Mouse (Mus musculus) cerebellum, adult 2 months (tissue): ENCODE measurements around the gene Slc35e3.

Source experiments
- CTCF ChIP-seq: fragments of 200-500 bp; IDR thresholded peaks from 2 replicates; pipeline ENCODE4 v1.5.1; 2011; ENCODE audit warnings: low read depth, mild to moderate bottlenecking, control low read depth, low read length, moderate library complexity, borderline replicate concordance; ENCODE audit not compliant: insufficient read depth
- POLR2A ChIP-seq: fragments of 200-500 bp; IDR thresholded peaks from 2 replicates; pipeline ENCODE4 v1.6.1; 2011; ENCODE audit warnings: low read length, control low read depth, borderline replicate concordance; ENCODE audit not compliant: insufficient read depth

DNA sequence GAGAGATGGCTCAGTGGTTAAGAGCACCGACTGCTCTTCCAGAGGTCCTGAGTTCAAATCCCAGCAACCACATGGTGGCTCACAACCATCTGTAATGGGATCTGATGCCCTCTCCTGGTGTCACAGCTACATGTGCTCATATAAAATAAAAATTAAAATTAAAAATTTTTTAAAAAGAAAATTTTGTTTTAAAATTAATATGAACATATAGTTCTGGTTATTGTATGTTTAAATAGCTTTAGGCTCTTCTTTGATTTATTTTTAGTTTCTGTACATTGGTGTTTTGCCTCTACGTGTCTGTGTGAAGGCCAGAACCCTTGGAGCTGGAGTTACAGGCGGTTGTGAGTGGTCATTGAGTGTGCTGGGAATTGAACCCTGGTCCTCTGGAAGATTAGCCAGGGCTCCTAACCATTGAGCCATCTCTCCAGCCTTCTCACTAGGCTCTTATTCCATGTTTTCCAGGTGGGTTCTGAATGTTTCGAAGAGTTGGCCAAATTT lies 19.2 kb downstream of the Slc35e3 start:
- TF ChIP-seq CTCF, result no peak
- no peak for TF ChIP-seq POLR2A
